Mouse (Mus musculus) brown adipose tissue, adult 24 weeks (tissue): ENCODE measurements around the gene Plekhf1. TPM values are rescaled to one million over a fixed set of nuclear protein-coding genes. Genes with fewer than 3 reads are reported as not detected.
A peak's percentile ranks its signal among the peaks of the same experiment; 100 is the strongest.

Experiments used
- H3K27ac ChIP-seq: fragments of 200-500 bp; replicated peaks from 2 replicates; pipeline ENCODE4 v1.5.1; 2012; ENCODE audit warnings: low read depth, mild to moderate bottlenecking, low read length
- H3K4me1 ChIP-seq: fragments of 200-500 bp; 2 replicates; pipeline ENCODE4 v1.6.1; 2012; ENCODE audit warnings: low read length, mixed read lengths; ENCODE audit not compliant: control insufficient read depth, insufficient read depth, insufficient read length
- H3K4me3 ChIP-seq: fragments of 200-500 bp; 2 replicates; pipeline ENCODE4 v1.5.1; 2012; ENCODE audit warnings: low read depth, mild to moderate bottlenecking, low read length, moderate library complexity; ENCODE audit not compliant: insufficient read depth
- polyA plus RNA-seq: library from polyadenylated mRNA; stranded (reverse); fragments of >200 nt; gene quantifications from 2 replicates; pipeline ENCODE4 v1.2.4, GENCODE M21; 2012; ENCODE audit not compliant: missing spikeins, insufficient read depth, insufficient read length

Plekhf1 gene
- polyA plus RNA-seq, 1 experiment, result 1.1 TPM

DNA sequence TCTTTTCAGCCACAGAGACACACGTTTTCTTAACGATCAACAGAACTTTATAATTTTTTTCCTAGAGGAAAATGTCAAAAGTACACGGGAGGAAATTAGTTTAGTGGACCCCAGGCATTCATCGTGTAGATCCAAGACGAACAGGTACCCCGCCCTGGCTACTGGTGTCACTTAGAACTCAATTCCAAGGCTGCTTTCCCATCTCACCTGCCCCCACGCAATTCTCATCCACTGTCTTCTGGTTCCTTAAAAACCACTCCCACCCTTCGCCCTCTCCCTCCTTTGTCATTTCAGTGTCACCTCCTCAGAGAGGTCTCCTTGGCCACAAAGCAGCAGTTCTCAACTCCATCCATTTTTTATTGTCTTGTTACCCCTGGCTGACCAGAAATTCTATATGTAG, 513 bp upstream of the Plekhf1 start:
- Histone ChIP-seq H3K27ac (no peak overlapping the region), H3K4me3 (peak overlapping the region; percentile 80), H3K4me1 (peaks cover 2% of the 10 kb centered on the region; the same call in 1 of the 2 replicates)

DNA sequence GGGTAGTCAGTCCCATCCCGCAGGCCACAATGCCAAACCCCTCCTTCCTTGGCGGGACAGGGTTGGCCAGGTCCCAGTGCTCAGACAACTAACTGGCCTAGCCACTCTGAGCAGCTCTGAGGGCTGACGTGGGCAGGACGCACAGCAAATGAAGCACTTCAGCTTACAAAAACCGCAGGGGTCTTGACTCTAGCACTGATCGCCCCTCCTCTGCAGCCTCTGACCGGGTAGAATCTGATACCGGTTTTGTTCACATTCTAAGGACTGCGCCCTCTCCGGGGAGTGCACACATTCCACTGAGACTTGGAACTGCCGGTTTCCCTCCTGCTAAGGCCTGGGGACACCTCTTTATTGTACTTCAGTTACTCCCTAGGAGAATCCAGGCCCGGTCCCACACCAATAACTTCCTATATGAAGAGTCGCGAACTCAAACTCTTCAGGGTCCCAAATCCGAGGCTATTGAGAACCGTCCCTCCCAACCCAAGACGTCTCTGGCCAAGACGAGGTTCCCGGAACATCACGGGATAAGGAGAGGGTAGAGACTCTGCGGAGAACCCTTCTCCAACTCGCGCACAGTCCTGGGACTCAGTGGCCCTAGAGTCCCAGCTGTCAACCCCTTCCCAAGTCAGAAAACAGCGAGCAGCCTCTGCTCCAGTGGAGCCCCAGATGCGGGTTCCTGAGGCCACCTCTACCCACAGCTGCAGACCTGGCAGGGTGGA, 476 bp downstream of the Plekhf1 start:
- peaks cover 2% of the 10 kb centered on the region; the same call in 1 of the 2 replicates for H3K4me1 ChIP-seq
- H3K27ac ChIP-seq, result peak overlapping the region; percentile 42
- H3K4me3 ChIP-seq, result peak overlapping the region; percentile 80

DNA sequence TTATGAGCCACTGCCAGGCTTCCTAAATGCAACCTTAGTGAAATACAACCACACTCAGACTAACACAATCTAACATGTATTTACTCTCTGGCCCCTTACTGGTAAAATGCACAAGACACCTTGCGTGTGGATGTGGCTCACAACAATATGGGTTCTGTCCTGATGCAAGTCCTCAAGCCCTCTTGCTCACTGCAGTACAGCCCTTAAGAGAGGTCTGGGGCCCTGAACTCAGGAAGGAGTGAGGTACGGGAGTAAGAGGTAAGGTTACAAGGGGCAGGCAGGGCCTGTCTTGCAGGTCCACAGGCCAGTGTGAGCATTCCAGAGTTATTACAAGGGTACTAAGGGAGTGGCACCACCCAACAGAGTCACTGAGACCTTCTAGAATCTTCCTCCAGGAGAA, 1.6 kb downstream of the Plekhf1 start:
- Histone ChIP-seq H3K4me1 (peaks cover 2% of the 10 kb centered on the region; the same call in 1 of the 2 replicates), H3K4me3 (peak overlapping the region; percentile 80), H3K27ac (peak overlapping the region; percentile 58)

DNA sequence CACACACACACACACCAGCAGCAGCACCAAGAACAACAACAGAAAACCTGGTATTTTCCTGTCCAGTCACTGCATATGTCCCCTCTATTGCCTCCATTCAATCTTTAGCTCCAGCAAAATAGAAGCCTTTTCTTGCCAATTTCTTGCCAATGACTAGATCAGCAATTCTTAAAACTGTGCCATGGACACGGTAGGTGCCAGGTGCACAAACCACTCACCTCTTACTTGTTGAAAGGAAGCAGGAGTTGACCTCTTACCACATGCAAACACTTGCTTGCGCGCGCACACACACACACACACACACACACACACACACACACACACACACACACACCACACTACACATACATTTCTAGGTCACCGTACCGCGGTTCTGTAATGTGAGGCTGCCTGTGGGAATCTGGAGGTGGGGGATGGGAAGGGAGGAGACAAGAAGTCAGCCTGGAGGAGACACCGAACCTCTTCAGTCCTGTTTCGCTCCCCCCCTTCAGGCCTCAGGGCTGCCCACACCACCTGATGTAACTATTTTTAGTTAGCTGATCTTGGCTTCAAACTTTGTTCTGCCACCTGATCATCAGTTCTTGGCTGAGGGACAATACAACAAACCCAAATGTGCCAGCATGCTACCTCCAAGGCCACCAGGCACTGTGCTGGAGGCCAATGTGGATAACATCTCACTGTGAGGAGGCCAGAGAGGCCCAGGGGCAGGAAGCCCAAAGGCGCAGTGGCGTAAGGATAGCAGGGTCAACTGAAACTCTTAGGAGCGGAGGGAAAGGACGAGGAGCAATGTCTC, 3.0 kb downstream of the Plekhf1 start:
- Histone ChIP-seq H3K27ac (peak overlapping the region; percentile 35; the same call in 1 of the 2 replicates), H3K4me3 (0 out of 2 replicates have a peak overlapping the region, but pooled peaks have one; percentile 17), H3K4me1 (peaks cover 2% of the 10 kb centered on the region; the same call in 1 of the 2 replicates)

DNA sequence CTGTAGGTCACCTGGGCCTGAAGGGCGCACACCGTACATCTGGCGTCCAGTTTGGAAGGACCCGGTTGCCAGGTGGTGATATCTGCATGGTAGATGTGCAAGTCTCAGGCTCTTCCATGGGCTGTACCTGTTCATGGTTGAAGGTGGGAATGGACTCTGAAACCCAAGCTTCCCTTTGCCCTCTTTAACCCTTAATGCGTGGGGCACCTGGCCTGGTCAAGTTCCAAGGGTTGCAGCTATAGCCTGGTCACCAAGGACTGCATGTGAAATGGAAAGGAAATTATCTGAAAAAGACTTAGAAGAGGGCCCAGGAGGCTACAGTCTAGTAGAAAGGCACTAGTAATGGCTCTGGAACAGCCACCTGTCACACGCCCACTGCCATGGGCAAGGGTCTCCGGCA, 7.0 kb downstream of the Plekhf1 start:
- Histone ChIP-seq H3K4me3 (no peak overlapping the region), H3K4me1 (peaks cover 5% of the 10 kb centered on the region; the same call in 1 of the 2 replicates), H3K27ac (no peak overlapping the region)

DNA sequence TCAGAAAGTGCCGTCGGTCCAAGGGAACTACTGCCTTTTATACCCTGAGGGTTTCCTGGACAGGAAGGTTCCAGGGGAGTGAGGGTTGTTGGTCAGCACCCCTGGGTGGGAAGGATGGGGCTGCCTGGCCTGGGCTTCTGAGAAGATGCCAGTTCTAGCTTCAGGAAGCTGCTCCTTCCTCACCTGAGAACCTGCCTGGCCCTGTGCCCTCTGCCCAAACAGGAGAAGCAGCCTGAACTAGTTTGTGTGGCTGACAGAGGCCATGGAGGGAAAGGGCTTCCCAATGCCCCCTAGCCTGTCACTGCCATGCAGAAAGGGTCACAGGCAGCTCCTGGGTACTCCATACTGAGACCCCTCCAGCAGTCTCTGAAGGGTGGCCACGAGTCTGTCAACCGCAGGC, 8.3 kb downstream of the Plekhf1 start:
- H3K4me3 ChIP-seq, result no peak overlapping the region
- H3K27ac ChIP-seq, result 0 out of 2 replicates have a peak overlapping the region, but pooled peaks have one; percentile 12
- 0 out of 2 replicates have a peak, but pooled peaks cover 5% of the 10 kb centered on the region for H3K4me1 ChIP-seq

DNA sequence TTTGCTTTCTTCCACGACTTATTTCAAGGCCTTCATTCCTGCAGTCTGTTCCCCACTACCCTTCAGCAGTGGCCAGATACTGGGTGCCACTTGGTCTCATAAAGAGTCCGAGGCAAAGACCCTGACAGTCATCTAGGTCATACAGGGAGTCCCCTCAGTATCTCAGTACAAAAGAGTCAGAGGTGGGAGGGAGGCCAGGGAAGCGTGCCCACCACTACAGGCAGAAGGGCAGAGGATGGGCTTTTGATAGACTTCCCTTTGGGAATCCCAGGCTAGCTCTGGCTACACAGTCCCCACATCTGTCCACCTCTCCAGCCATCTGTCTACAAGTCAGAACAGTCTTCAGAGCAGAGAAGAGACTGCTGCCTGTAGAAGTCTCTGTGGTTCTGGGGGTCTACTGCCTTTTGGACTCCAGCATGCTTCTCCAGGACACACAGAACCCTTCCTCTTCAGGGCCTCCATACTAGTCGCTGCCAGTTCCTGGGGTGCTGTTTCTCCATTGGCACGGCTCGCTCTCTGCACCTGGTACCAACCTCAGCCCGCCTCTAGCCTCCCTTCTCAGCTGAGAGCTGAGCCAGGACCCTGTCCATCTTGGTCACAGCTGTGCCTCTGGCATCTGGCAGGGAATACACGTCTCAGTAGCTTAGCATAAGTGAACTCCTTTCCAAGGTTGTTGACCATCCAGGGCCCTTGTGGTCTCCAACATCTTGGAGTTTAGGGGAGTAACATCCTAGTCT, 9.0 kb downstream of the Plekhf1 start:
- H3K27ac ChIP-seq, result peak overlapping the region; percentile 20; the same call in 1 of the 2 replicates
- no peak overlapping the region for H3K4me3 ChIP-seq
- H3K4me1 ChIP-seq, result 0 out of 2 replicates have a peak, but pooled peaks cover 5% of the 10 kb centered on the region

DNA sequence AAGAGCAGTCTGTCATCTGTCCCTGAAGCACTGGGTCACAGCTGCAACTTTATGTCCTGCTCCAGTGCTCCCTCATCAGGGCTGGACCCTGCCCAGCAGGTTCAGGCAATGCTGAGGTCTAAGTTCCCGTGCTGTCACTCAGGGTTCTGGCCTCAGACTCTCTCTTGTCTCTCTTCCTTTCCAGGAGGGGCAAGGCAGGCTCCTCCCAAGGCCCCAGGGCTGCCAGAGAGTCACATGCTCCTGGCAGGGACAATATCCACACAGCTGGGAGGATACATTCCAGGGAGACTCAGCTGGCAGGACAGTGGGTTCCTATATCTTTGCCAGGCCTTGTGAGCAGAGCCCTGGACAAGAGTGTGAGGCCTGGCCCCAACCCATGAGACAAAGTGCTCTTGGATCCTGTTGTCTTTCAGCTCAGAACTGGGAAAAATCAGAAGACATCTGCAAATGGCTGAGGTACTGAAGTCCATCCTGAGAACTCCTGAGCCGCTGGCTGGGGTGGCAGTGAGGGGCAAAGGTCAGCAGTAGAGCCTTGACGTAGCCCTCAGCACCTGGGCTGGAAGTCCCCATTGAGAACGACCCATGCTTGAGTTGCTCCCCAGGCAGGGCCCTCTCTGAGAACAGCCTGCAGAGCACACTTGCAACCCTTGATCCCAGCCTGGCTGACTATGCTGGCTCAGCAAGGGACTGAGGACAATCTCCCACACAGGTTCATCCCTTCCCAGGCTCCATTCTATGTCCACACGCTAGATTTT, 10.2 kb downstream of the Plekhf1 start:
- Histone ChIP-seq H3K27ac (peak overlapping the region; percentile 56), H3K4me1 (peaks cover 8% of the 10 kb centered on the region; the same call in 1 of the 2 replicates), H3K4me3 (no peak overlapping the region)

DNA sequence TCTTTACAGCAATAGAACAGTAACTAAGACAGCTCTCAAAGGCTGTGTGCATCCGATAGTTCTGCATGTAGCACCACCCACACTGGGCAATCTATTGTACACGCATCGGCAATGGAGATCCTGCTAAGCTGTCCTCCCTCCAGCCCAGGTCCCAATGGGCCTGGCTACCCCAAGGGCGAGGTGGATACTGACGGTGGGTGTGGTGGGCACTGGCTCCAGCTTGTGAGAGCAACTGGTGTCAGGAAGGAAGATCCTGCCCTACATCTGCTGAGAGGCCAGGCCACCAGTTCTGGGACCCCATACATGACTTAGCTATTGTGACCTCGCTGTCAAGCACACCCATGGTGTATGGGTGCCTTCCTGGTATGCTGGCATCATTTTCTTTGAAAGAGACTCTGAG, 12.1 kb downstream of the Plekhf1 start:
- H3K27ac ChIP-seq, result no peak overlapping the region
- no peak overlapping the region for H3K4me3 ChIP-seq
- H3K4me1 ChIP-seq, result peaks cover 8% of the 10 kb centered on the region; the same call in 1 of the 2 replicates

DNA sequence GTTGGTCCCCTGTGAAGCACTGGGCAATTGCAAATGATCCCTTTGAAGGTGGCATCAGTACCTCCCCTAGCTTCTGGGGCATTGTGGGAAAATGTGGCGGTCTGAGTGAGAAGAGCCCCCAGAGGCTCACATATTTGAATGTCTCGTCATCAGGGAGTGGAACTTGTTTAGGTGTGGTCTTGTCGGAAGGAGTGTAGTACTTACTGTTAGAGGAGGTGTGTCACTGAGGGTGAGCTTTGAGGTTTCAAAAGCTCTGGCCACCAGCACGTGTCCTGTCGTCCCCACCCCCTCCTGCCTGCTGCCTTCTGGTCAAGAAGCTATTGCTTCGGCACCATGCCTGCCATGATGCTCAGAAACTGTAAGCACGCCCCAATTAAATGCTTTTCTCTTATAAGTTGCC, 12.5 kb downstream of the Plekhf1 start:
- peaks cover 8% of the 10 kb centered on the region; the same call in 1 of the 2 replicates for H3K4me1 ChIP-seq
- H3K27ac ChIP-seq, result no peak overlapping the region
- H3K4me3 ChIP-seq, result no peak overlapping the region

DNA sequence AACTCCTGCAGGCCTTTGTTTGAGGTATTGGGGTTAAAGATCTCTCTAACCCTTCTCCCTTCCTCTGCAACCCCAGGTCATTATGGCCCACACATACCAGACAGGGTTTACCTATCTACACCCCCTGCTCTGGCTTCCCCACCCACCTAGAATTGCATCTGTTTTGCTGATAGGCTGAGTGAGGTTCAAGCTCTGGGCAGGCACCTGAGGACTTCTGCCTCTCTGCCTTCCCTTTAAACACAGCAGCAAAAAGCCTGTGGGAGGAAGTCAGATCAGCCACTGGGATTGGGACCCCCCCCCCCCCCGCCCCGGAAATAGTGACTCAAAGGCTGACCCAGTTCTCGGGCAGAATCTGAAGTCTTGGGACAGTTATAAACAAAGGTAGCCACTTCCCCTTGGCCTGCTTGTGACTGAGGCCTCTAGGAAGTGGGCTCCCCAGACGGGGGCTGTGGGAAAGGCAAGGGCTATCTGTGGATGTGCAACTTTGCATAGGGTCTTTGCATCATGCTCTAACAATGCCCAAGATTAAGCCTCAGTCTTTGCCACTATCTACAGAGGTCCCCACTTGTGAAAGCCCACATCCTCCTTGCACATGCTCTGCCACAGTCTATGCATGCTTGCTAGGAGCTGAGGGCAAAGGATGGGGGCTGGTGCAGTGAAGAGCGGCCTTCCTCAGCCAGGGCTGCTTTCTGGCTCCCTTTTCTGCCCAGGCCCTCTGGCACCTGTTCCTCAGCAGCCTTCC, 13.2 kb downstream of the Plekhf1 start:
- no peak overlapping the region for H3K27ac ChIP-seq
- no peak overlapping the region for H3K4me3 ChIP-seq
- peaks cover 8% of the 10 kb centered on the region; the same call in 1 of the 2 replicates for H3K4me1 ChIP-seq

DNA sequence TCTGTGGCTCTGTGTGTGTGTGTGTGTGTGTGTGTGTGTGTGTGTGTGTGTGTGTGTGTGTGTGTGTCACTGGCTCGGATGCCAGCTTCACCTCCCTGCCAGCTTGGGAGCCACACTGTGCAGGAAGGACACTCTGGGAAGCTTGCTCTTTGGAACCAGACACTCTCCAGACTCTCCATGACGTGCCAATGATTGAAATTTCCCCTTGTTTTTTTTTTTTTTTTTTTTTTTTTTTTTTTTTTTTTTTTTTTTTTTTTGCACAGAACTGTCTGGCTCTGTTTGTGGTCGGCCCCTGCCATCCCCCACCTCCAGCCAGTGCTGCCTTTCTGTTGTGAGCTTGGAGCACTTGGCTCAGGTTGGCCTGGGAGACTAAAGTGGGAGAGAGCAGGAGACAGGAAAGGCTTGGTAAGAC, 15.2 kb downstream of the Plekhf1 start:
- Histone ChIP-seq H3K4me3 (no peak overlapping the region), H3K27ac (peak overlapping the region; percentile 52; the same call in 1 of the 2 replicates), H3K4me1 (peaks cover 10% of the 10 kb centered on the region; the same call in 1 of the 2 replicates)

DNA sequence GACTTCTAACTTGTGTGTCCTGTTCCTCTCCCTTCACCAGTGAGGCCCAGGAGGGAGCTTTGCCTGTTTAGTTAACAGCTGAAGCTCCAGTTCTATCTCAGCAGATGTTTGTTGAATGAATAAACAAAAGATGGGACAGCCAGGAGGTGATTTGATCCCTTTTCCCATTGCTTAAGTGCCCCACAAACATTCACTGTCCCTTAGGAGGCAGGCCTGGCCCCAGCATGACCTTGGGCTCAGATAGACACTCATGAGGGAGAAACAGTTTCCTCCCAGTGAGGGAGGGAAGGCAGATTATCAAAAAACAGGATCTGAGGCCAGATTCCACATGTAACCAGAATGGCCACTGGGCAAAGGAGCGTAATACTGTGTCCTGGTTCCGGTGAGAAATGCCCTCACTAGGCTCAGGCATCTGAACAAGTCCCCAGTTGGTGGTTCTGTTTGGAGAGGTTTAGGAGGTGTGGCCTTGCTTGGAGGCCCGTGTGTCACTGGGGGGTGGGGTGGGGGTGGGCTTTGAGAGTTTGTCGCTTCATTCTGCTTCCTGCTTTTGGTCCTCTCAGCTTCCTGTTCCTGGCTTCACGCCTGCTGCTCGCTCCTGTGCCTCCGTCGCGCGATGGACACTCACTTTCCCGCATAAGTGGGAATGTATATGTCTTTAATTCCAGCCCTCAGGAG, 18.2 kb downstream of the Plekhf1 start:
- no peak overlapping the region for H3K4me3 ChIP-seq
- H3K4me1 ChIP-seq, result peaks cover 5% of the 10 kb centered on the region; the same call in 1 of the 2 replicates
- H3K27ac ChIP-seq, result peak overlapping the region; percentile 74
